Mouse (Mus musculus) inflammation-experienced regulatory T-cells, adult 16 weeks (primary cell): Measurements from ENCODE around the gene Cfc1. TPM values are rescaled to one million over a fixed set of nuclear protein-coding genes. Genes with fewer than 3 reads are reported as not detected.

Experiments
- polyA plus RNA-seq: library from polyadenylated mRNA; unstranded; fragments of 100-300 nt; shearing (Covaris generic); gene quantifications from one replicate; pipeline ENCODE4 v1.2.1, GENCODE M21; 2017

Gene Cfc1
- polyA plus RNA-seq: not detected

GRCm38 (mm10) chr1:34535043-34535698 lies at the start of gene Cfc1:
Cfc1 (plus strand) TSS chr1:34535648.

GRCm38 (mm10) chr1:34560843-34561242 lies 25.4 kb downstream of the Cfc1 start, which contains the start of gene Prss40:
Prss40 (minus strand) TSS chr1:34560943.

GRCm38 (mm10) chr1:34578851-34579781 lies 43.7 kb downstream of the Cfc1 start, which contains the start of gene Amer3:
Amer3 (plus strand) TSS chr1:34579657.

Other genes with a start within 250 kb of the Cfc1 start
- 58.5 TPM for gene Ccdc115, start 96.0 kb upstream of the Cfc1 start, polyA plus RNA-seq
- gene Imp4, start 95.8 kb upstream of the Cfc1 start, polyA plus RNA-seq: 169 TPM
- gene Ptpn18, start 75.9 kb upstream of the Cfc1 start, polyA plus RNA-seq: 282 TPM
- not detected for gene Prss39, start 37.2 kb upstream of the Cfc1 start, polyA plus RNA-seq
- not detected for gene Prss40, start 25.3 kb downstream of the Cfc1 start, polyA plus RNA-seq
- not detected for gene Amer3, start 44.0 kb downstream of the Cfc1 start, polyA plus RNA-seq